Mouse (Mus musculus): Measurements from ENCODE around the gene Olfr611.

DNA sequence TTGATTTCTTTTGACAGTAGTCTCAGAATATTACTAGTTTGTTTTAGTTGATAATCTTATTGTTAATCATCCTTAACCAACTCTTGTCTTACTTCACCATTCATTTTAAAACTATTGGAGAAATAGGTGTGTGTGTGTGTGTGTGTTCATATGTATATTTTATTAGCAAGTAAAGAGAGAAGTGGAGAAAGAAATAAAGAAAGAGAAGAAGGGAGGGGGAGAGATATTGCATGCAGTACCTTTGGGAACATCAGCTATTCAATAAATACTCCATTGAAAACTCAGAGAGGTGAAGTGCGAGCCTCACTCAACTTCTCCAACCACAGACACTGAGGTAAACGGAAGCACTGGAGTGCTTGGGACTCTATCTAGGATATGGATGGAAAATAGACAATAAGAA is 35.1 kb upstream of the Olfr611 start, which contains the start of gene Olfr615:
- TF ChIP-seq USF1 (IDR thresholded peaks at IDR 0.05; ENCODE audit: low read depth), result no peak
- no peak for TF ChIP-seq CTCF (IDR thresholded peaks at IDR 0.05; ENCODE audit: control insufficient read depth, insufficient read depth, insufficient read length)
- no peak for TF ChIP-seq MYOG (IDR thresholded peaks at IDR 0.05; ENCODE audit: control insufficient read depth, extremely low read depth, insufficient read length)
- no peak for TF ChIP-seq MAX (IDR thresholded peaks at IDR 0.05)
- TF ChIP-seq CEBPB (IDR thresholded peaks at IDR 0.05; ENCODE audit: low read depth), result no peak
- no peak for TF ChIP-seq FOSL1 (IDR thresholded peaks at IDR 0.05; ENCODE audit: insufficient read depth, low read length, poor library complexity, severe bottlenecking)
- TF ChIP-seq MYOD1 (IDR thresholded peaks at IDR 0.05; ENCODE audit: control insufficient read depth, insufficient read length, low read depth), result no peak

Measured in C2C12 (cell line).